In the genomic region with DNA sequence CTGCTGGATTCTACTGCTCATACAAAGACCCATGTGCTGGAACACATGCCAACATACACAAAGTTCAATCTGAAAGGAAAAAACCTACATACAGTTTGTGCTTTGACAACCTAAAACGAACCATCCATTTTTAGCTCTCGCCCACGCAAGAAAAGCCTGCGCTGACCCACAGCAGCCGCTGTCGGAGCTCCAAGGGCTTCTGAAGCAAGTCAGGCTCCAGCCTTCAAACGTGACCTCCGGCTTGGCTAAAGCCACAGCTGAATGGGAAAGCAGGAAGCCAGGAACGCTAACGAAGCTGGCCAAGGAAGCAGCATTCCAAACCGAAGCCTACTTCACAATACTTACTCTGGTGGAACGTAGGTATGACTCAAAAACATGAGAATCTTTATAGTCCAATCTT, we compare ENCODE assay signal across 8 mouse cellular contexts.
DNase-seq lines count a peak whose midpoint lies in the region; ATAC-seq lines count a peak whose summit lies in the region.

No protein-coding gene starts in this region.

- DNase-seq in frontal cortex, postnatal 25 days (ENCODE audit: low spot score in 2 of 2) = no peak
- DNase-seq in cerebellum, postnatal 36 days = peak; percentile 40 to 42
- DNase-seq in heart, postnatal 14 days = peak; percentile 55 to 70
- peak; percentile 44 for DNase-seq in lung, postnatal 14 days
- no peak for DNase-seq in thymus, postnatal 14 days
- DNase-seq in thymus, postnatal 4 days = no peak

- peak; percentile 35 for ATAC-seq in frontal cortex, adult (ENCODE audit: low TSS enrichment)
- ATAC-seq in megakaryocyte, adult 5-6 weeks (ENCODE audit: poor library complexity, severe bottlenecking) = no peak

- intact Hi-C loops in heart, postnatal 14 days (cut with DNase I) = loop anchor here (2.0 to 5.0 kb wide), 3 partner anchors 18 to 81 kb away; no protein-coding TSS in a partner anchor

Comparison
In these comparisons a context has a peak if more than half of its experiments do, and no peak if none do; other contexts are left out.
1. DNase-seq: peak in cerebellum, postnatal 36 days (2 of 2), heart, postnatal 14 days (2 of 2) and lung, postnatal 14 days (single experiment); none in frontal cortex, postnatal 25 days (0 of 2), thymus, postnatal 14 days (single experiment) and thymus, postnatal 4 days (single experiment).